Mouse (Mus musculus) G1E (cell line): Measurements from ENCODE around the gene Mfsd2b. TPM values are rescaled to one million over a fixed set of nuclear protein-coding genes. Genes with fewer than 3 reads are reported as not detected.

Experiments used
- ATAC-seq: 2 replicates; pipeline ENCODE4 v1.8.0; 2016; ENCODE audit warnings: mild to moderate bottlenecking; ENCODE audit not compliant: insufficient number of reproducible peaks, poor library complexity, low FRiP score, severe bottlenecking; ENCODE audit errors: extremely low read depth
- DNase-seq: peaks from one replicate; pipeline ENCODE4 v3.0.0; 2012; ENCODE audit warnings: low spot score
- H3K27me3 ChIP-seq: 2 replicates; pipeline ENCODE4 v1.6.1; 2012; ENCODE audit warnings: mild to moderate bottlenecking, low read length, inconsistent platforms; ENCODE audit not compliant: insufficient read depth
- H3K36me3 ChIP-seq: replicated peaks from 2 replicates; pipeline ENCODE3; 2012; ENCODE audit warnings: mild to moderate bottlenecking, inconsistent platforms
- H3K4me1 ChIP-seq: 2 replicates; pipeline ENCODE4 v1.6.1; 2012; ENCODE audit warnings: low read depth, low read length, inconsistent platforms, mixed read lengths; ENCODE audit not compliant: insufficient read depth
- H3K4me3 ChIP-seq: 2 replicates; pipeline ENCODE4 v1.5.1; 2012; ENCODE audit warnings: low read depth, mild to moderate bottlenecking, inconsistent platforms, low read length, moderate library complexity, mixed read lengths
- H3K9me3 ChIP-seq: replicated peaks from 2 replicates; pipeline ENCODE4 v1.6.1; 2012; ENCODE audit warnings: inconsistent platforms
- CTCF ChIP-seq: IDR thresholded peaks from 2 replicates; pipeline ENCODE4 v1.5.1; 2012; ENCODE audit warnings: low read depth, low read length, inconsistent platforms, mixed read lengths
- GATA1 ChIP-seq: IDR thresholded peaks from 2 replicates; pipeline ENCODE4 v1.6.1; 2012; ENCODE audit warnings: borderline replicate concordance, low read length, inconsistent platforms, mixed read lengths
- GATA2 ChIP-seq: IDR thresholded peaks from 2 replicates; pipeline ENCODE4 v1.6.1; 2012; ENCODE audit warnings: low read depth, low read length, inconsistent platforms, borderline replicate concordance
- POLR2AphosphoS5 ChIP-seq: IDR thresholded peaks from 2 replicates; pipeline ENCODE4 v1.6.1; 2012; ENCODE audit warnings: low read depth, low read length, inconsistent platforms; ENCODE audit not compliant: insufficient replicate concordance
- TAL1 ChIP-seq: conservative IDR thresholded peaks from 2 replicates; pipeline ENCODE4 v1.6.1; 2012; ENCODE audit warnings: low read depth, low read length, inconsistent platforms, mixed read lengths
- polyA plus RNA-seq: library from polyadenylated mRNA; stranded (reverse); fragments of >175 nt; gene quantifications from 2 replicates; pipeline ENCODE4 v1.2.3, GENCODE M21; 2012
- total RNA-seq, 2 experiments: library from RNA; stranded (forward) in 1 of 2; stranded (reverse) in 1 of 2; fragments of 200-1000 nt in 1 of 2; fragments of >200 nt in 1 of 2; fragmentation: Nextera tagmentation in 1 of 2; gene quantifications; 2 replicates each; pipeline ENCODE4 v1.2.3; 2014 to 2017

Mfsd2b gene
- total and polyA plus RNA-seq, 3 experiments: 72.0 to 182 (median 120) TPM

- peaks cover 51% of the 10 kb centered on the region for H3K36me3 ChIP-seq
- peaks cover 25% of the 10 kb centered on the region for H3K4me1 ChIP-seq
- no peaks in the 10 kb centered on the region for H3K27me3 ChIP-seq
- no peaks in the 10 kb centered on the region for H3K9me3 ChIP-seq
- H3K4me3 ChIP-seq: no peak overlapping the region
- TF ChIP-seq GATA1: no peak
- no peak for TF ChIP-seq TAL1
- no peak for TF ChIP-seq CTCF
- no peak for TF ChIP-seq POLR2AphosphoS5
- TF ChIP-seq GATA2: no peak
- DNase-seq: no peak
- no peak for ATAC-seq
Observed at GRCm38 (mm10) chr12:4836959-4837358, 37.2 kb downstream of the Mfsd2b start.

GRCm38 (mm10) chr12:4827256-4827655 lies 46.9 kb downstream of the Mfsd2b start:
- Histone ChIP-seq H3K4me1 (no peaks in the 10 kb centered on the region), H3K36me3 (peaks cover 78% of the 10 kb centered on the region), H3K4me3 (no peak overlapping the region), H3K27me3 (no peaks in the 10 kb centered on the region), H3K9me3 (no peaks in the 10 kb centered on the region)
- ATAC-seq (no peak), DNase-seq (no peak)
- TF ChIP-seq TAL1: no peak
- no peak for TF ChIP-seq GATA1
- TF ChIP-seq GATA2: no peak
- no peak for TF ChIP-seq CTCF
- TF ChIP-seq POLR2AphosphoS5: no peak

DNA sequence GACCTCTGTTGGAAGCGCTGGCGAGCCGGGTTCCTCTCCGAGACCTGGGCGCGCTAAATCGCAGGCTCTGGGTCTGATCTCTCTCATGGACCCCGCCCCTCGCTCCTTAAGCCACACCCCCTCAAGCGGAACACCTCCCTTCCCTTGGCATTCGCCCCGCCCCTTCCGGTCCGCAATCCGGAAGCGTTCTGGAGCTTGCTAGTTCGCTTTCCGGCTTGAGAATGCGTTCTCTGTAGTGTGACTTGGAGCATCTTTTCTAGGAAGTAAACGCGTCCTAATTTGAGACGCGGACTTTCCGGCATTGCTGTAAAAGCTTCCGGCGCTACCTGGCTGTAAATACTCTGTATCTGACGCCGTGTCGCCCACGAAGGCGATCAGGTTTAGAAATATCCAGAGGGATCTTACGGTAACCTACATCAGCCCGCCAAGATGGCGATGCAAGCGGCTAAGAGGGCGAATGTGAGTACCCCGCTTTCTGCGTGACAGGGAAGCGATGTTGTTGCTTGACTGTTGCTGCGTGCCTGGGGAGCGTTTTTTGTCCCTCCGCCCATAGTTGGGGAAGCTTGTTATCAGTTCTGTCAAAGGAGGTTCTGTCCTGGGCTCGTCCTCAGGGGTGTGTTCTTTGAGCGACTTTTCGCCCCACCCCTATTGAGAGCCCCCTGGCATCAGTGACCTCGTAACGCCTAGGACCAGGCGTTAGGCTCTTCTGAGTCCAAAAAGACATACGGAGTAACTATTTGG lies 56.6 kb downstream of the Mfsd2b start, which contains the start of gene Sf3b6:
Gene Sf3b6 (plus strand): TSS at position 184 of the 741 bp plus-strand sequence.
- ATAC-seq (peak; percentile 97), DNase-seq (peak; percentile 89)
- H3K27me3 ChIP-seq: peaks cover 13% of the 10 kb centered on the region
- H3K4me3 ChIP-seq: peak within 1 kb of the TSS; percentile 89
- H3K4me1 ChIP-seq: peaks cover 23% of the 10 kb centered on the region
- TF ChIP-seq GATA1 (no peak), TAL1 (no peak), POLR2AphosphoS5 (no peak), GATA2 (no peak), CTCF (no peak)
- peaks cover 35% of the 10 kb centered on the region for H3K36me3 ChIP-seq
- no peaks in the 10 kb centered on the region for H3K9me3 ChIP-seq

- Histone ChIP-seq H3K36me3 (peaks cover 28% of the 10 kb centered on the region), H3K9me3 (no peaks in the 10 kb centered on the region), H3K4me3 (peak overlapping the region; percentile 89), H3K27me3 (peaks cover 16% of the 10 kb centered on the region), H3K4me1 (peaks cover 23% of the 10 kb centered on the region)
- TF ChIP-seq CTCF (no peak), GATA1 (no peak), TAL1 (no peak), POLR2AphosphoS5 (no peak), GATA2 (no peak)
- 0 out of 2 replicates have a peak, but pooled peaks have one; percentile 6 for ATAC-seq
- peak; percentile 28 for DNase-seq
Observed at GRCm38 (mm10) chr12:4816680-4817360, 57.3 kb downstream of the Mfsd2b start.

DNA sequence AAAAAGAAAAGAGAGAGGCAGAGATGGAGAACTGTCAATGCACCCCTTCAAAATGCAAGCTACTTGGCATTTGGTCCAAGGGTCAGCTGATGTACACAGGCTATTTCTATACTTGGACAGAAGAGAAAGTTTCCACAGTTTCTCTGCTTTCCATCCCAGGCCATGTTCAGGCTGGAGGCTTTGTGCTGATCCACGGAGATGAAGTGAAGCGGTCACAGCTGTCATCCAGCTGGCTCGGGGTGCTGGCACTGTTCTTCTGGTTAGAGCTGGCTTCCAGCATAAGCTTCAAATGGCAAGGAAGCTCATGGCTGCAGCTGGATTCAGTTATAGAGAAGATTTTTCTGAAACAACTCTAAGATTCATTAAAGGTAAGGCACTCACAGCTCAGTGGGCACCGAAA lies 60.5 kb downstream of the Mfsd2b start:
- Histone ChIP-seq H3K4me1 (peaks cover 14% of the 10 kb centered on the region), H3K36me3 (no peaks in the 10 kb centered on the region), H3K4me3 (no peak overlapping the region), H3K27me3 (peaks cover 26% of the 10 kb centered on the region), H3K9me3 (no peaks in the 10 kb centered on the region)
- DNase-seq: no peak
- ATAC-seq: no peak
- no peak for TF ChIP-seq GATA2
- no peak for TF ChIP-seq POLR2AphosphoS5
- TF ChIP-seq GATA1: no peak
- TF ChIP-seq TAL1: no peak

Other genes starting within 250 kb of the Mfsd2b start
- not detected in 2 replicates for gene Fam228a, start 135.9 kb downstream of the Mfsd2b start, total RNA-seq (2014; fragmentation: Nextera tagmentation)
- gene Fam228a, start 135.9 kb downstream of the Mfsd2b start, total RNA-seq (2017): 0.06 and 0.33 TPM in 2 replicates
- not detected in 2 replicates for gene Fam228a, start 135.9 kb downstream of the Mfsd2b start, polyA plus RNA-seq
- not detected in 2 replicates for gene Pfn4, start 105.3 kb downstream of the Mfsd2b start, total RNA-seq (2014; fragmentation: Nextera tagmentation)
- gene Pfn4, start 105.3 kb downstream of the Mfsd2b start, total RNA-seq (2017): 0.05 and 0.23 TPM in 2 replicates
- gene Pfn4, start 105.3 kb downstream of the Mfsd2b start, polyA plus RNA-seq: not detected in 2 replicates
- gene Fam228b, start 105.1 kb downstream of the Mfsd2b start, total RNA-seq (2014; fragmentation: Nextera tagmentation): not detected in 2 replicates
- gene Fam228b, start 105.1 kb downstream of the Mfsd2b start, total RNA-seq (2017): 0.17 and 0.76 TPM in 2 replicates
- gene Fam228b, start 105.1 kb downstream of the Mfsd2b start, polyA plus RNA-seq: not detected in 2 replicates
- gene Sf3b6, start 56.8 kb downstream of the Mfsd2b start, total RNA-seq (2014; fragmentation: Nextera tagmentation): 44.4 and 65.1 TPM in 2 replicates
- gene Sf3b6, start 56.8 kb downstream of the Mfsd2b start, total RNA-seq (2017): 185 and 193 TPM in 2 replicates
- 6.1 and 8.2 TPM in 2 replicates for gene Sf3b6, start 56.8 kb downstream of the Mfsd2b start, polyA plus RNA-seq
- gene Fkbp1b, start 32.8 kb downstream of the Mfsd2b start, total RNA-seq (2014; fragmentation: Nextera tagmentation): 7.8 and 10.2 TPM in 2 replicates
- 8.0 and 9.9 TPM in 2 replicates for gene Fkbp1b, start 32.8 kb downstream of the Mfsd2b start, total RNA-seq (2017)
- 9.6 and 14.0 TPM in 2 replicates for gene Fkbp1b, start 32.8 kb downstream of the Mfsd2b start, polyA plus RNA-seq
- gene Wdcp, start 31.1 kb downstream of the Mfsd2b start, total RNA-seq (2014; fragmentation: Nextera tagmentation): 12.2 and 12.6 TPM in 2 replicates
- 12.3 and 14.3 TPM in 2 replicates for gene Wdcp, start 31.1 kb downstream of the Mfsd2b start, total RNA-seq (2017)
- gene Wdcp, start 31.1 kb downstream of the Mfsd2b start, polyA plus RNA-seq: 1.6 and 2.1 TPM in 2 replicates
- gene Ubxn2a, start 33.3 kb upstream of the Mfsd2b start, total RNA-seq (2014; fragmentation: Nextera tagmentation): 58.3 and 65.4 TPM in 2 replicates
- gene Ubxn2a, start 33.3 kb upstream of the Mfsd2b start, total RNA-seq (2017): 73.9 and 75.5 TPM in 2 replicates
- 14.3 and 22.6 TPM in 2 replicates for gene Ubxn2a, start 33.3 kb upstream of the Mfsd2b start, polyA plus RNA-seq
- 113 and 123 TPM in 2 replicates for gene Atad2b, start 43.0 kb upstream of the Mfsd2b start, total RNA-seq (2014; fragmentation: Nextera tagmentation)
- gene Atad2b, start 43.0 kb upstream of the Mfsd2b start, total RNA-seq (2017): 44.4 and 54.5 TPM in 2 replicates
- 28.5 and 39.1 TPM in 2 replicates for gene Atad2b, start 43.0 kb upstream of the Mfsd2b start, polyA plus RNA-seq